Mouse (Mus musculus) limb, embryonic 12.5 days (tissue): ENCODE measurements at regions not wholly inside any gene's neighbourhood (a gene's known extent, or its start where the extent isn't known, plus 50 kb on each side); places are given as distances from the start of the nearest gene placed in this dataset.
"Not testable (repeated sequence)": the region's sequence is repeated elsewhere in the genome, so short reads cannot be mapped to it uniquely, and the experiment has no call there.

Source experiments
- ATAC-seq: fragments of 200-750 bp; cut with Nextera tagmentation; 2 replicates; pipeline ENCODE4 v1.8.0; 2017; ENCODE audit warnings: low read depth, moderate TSS enrichment; ENCODE audit not compliant: insufficient number of reproducible peaks, insufficient read depth, low FRiP score, low TSS enrichment
- H3K27ac ChIP-seq: fragments of 300-500 bp; sonication (generic); 2 replicates; pipeline ENCODE4 v1.5.1; 2016; ENCODE audit warnings: mild to moderate bottlenecking, moderate library complexity
- H3K27me3 ChIP-seq: fragments of 300-500 bp; sonication (generic); 2 replicates; pipeline ENCODE4 v1.6.1; 2016; ENCODE audit warnings: mild to moderate bottlenecking, moderate library complexity
- H3K36me3 ChIP-seq: fragments of 300-500 bp; sonication (generic); 2 replicates; pipeline ENCODE4 v1.6.1; 2016; ENCODE audit warnings: mild to moderate bottlenecking, moderate library complexity
- H3K4me1 ChIP-seq: fragments of 300-500 bp; sonication (generic); replicated peaks from 2 replicates; pipeline ENCODE4 v1.6.1; 2016
- H3K4me2 ChIP-seq: fragments of 300-500 bp; sonication (generic); 2 replicates; pipeline ENCODE4 v1.6.1; 2016; ENCODE audit warnings: mild to moderate bottlenecking, moderate library complexity
- H3K4me3 ChIP-seq: fragments of 300-500 bp; sonication (generic); replicated peaks from 2 replicates; pipeline ENCODE4 v1.5.1; 2016; ENCODE audit warnings: mild to moderate bottlenecking
- H3K9ac ChIP-seq: fragments of 300-500 bp; sonication (generic); replicated peaks from 2 replicates; pipeline ENCODE4 v1.6.1; 2016; ENCODE audit warnings: mild to moderate bottlenecking, moderate library complexity
- H3K9me3 ChIP-seq: fragments of 300-500 bp; sonication (generic); 2 replicates; pipeline ENCODE4 v1.6.1; 2016; ENCODE audit warnings: mild to moderate bottlenecking, moderate library complexity
- WGBS: fragments of 180-500 bp; shearing (Covaris S2); methylation state at CpG from one replicate; pipeline ENCODE4 v1.1.7; 2016; 5-methylcytosine and 5-hydroxymethylcytosine counted together

DNA sequence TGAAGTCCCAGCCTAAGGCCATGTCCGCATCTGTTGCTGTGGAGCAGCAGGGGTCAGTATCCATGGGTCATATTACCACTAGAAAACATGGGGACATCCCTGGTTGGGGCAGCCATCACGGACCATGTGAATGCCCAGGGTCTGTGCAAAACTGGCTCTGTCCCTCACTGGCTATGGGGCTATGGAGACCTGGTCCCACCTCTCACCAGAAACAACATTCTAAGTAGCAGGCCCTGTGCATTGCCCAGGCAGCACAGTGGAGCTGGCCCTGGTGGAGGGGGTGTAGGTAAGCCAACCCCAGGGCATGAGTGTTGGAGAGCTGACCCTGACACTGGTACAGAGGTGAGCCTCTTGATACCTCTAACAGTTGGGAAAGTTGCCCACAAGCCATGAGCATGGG, 213.7 kb downstream of the Macc1 start:
- Histone ChIP-seq H3K27ac (no peak overlapping the region), H3K9me3 (no peaks in the 10 kb centered on the region), H3K27me3 (no peaks in the 10 kb centered on the region), H3K36me3 (no peaks in the 10 kb centered on the region), H3K4me2 (no peak overlapping the region), H3K9ac (no peak overlapping the region), H3K4me1 (no peaks in the 10 kb centered on the region), H3K4me3 (no peak overlapping the region)
- no peak for ATAC-seq
- WGBS, result 77% methylated on average over 2 of the region's 2 CpGs

DNA sequence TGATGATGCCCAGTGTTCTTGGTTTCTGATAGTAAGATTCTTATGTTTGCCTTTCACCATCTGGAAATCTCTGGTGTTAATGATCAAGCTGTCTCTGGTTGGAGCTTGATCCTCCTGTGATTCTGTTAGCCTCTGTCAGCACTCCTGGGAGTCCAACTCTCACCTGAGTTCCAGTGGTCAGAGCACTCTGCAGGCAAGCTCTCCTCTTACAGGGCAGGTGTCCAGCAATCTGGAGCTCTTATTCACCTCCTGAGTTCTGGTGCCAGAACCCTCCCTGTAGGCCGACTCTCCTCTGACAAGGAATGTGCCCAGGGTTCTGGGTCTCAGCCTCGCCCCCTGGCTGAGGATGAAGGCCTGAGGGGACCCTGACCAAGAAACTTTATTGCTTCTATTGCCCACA, 234.3 kb downstream of the Macc1 start:
- H3K4me1 ChIP-seq, H3K4me2 ChIP-seq, H3K36me3 ChIP-seq, H3K27ac ChIP-seq, H3K4me3 ChIP-seq, ATAC-seq, H3K9ac ChIP-seq, H3K9me3 ChIP-seq, H3K27me3 ChIP-seq: not testable (repeated sequence)
- whole genome bisulfite sequencing, result 73% methylated on average over 2 of the region's 2 CpGs

DNA sequence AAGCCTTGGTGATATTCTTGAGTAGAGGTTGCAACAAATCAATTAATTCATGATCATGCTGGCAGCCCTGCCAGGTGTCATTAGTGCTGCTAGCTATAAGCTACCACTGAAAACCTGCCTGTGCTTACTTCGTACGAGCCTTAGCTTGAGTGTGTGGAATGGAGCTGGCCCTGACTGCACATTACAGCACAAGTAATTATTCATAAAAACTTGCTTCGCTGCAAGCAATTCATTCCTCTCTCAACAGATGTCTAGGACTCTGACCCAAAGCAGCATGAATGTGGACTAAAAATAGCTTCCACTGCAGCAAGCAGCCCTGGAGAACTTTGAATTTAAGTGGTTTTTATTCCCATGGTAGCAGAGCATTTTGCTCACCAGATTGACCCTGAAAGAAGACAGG, 262.6 kb downstream of the Macc1 start:
- H3K4me1 ChIP-seq, result peaks cover 5% of the 10 kb centered on the region; the same call in 1 of the 2 replicates
- no peak overlapping the region for H3K4me3 ChIP-seq
- H3K27me3 ChIP-seq, result no peaks in the 10 kb centered on the region
- H3K27ac ChIP-seq, result peak overlapping the region; percentile 9; the same call in 1 of the 2 replicates
- 19% methylated on average over 3 of the region's 3 CpGs for WGBS
- ATAC-seq, result peak; percentile 66; the same call in 1 of the 2 replicates
- peaks cover 9% of the 10 kb centered on the region for H3K9me3 ChIP-seq
- H3K36me3 ChIP-seq, result no peaks in the 10 kb centered on the region
- no peak overlapping the region for H3K9ac ChIP-seq
- no peak overlapping the region for H3K4me2 ChIP-seq

DNA sequence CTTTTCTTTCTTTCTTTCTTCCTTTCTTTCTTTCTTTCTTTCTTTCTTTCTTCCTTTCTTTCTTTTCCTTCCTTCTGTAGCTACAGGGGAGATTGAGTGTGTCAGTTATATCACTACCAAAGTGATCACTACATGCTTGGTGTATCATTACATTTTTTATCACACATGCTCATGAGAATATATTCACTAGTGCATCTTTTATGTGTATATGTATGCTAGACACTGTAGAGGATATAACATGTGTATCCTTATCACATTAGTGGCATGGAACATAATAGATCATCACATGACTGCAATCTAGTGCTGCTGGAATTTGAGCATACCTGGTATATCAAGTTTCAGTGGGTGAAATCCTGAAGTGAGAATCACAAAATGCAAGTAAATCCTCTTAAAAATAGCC, 263.2 kb downstream of the Macc1 start:
- Histone ChIP-seq H3K9me3 (peaks cover 3% of the 10 kb centered on the region; the same call in 1 of the 2 replicates), H3K27me3 (no peaks in the 10 kb centered on the region), H3K4me1 (peaks cover 5% of the 10 kb centered on the region; the same call in 1 of the 2 replicates), H3K4me2 (no peak overlapping the region), H3K9ac (no peak overlapping the region), H3K4me3 (no peak overlapping the region), H3K36me3 (no peaks in the 10 kb centered on the region), H3K27ac (no peak overlapping the region)
- ATAC-seq, result no peak

DNA sequence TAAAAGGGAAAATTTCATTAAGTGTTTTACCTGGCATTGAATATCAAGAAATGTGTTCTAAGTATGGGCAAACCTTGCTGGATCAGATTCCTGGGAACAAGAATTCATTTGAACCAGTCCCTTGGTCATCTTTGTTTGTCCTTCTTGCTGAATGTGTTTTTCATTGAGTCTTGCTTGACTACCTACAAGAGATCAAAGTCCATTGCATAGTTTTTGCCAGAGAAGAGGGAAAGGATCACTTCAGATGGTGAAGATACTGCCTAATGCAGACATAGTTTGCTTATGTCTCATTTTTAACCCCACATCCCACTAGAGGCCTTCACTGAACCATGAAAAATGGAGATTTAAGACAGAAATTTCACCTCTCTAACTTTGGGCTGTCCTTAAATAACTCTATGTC, 287.3 kb downstream of the Macc1 start:
- H3K4me2 ChIP-seq, result no peak overlapping the region
- H3K9ac ChIP-seq, result no peak overlapping the region
- H3K36me3 ChIP-seq, result no peaks in the 10 kb centered on the region
- H3K9me3 ChIP-seq, result no peaks in the 10 kb centered on the region
- H3K4me1 ChIP-seq, result no peaks in the 10 kb centered on the region
- H3K4me3 ChIP-seq, result no peak overlapping the region
- no peak for ATAC-seq
- H3K27ac ChIP-seq, result no peak overlapping the region
- H3K27me3 ChIP-seq, result no peaks in the 10 kb centered on the region

DNA sequence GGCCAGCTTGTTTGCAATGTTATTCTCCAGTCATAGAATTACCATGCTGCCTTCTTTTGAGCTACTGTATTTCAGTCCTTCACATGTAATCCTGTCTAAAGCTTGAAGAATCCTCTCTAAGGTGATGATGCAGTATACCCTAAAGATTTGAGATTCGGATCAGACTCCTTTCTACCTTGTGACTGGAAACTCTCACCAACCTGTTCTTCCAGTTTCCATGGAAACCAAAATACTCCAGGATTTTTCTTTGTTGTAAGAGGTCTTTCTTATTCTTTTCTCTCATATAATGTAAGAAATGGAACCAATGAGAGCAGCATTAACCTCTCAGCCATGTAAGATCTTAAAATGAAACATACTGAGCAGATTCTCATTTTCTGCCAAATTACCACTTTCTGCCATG, 310.2 kb downstream of the Macc1 start:
- no peaks in the 10 kb centered on the region for H3K9me3 ChIP-seq
- no peaks in the 10 kb centered on the region for H3K27me3 ChIP-seq
- H3K9ac ChIP-seq, result no peak overlapping the region
- H3K4me2 ChIP-seq, result no peak overlapping the region
- no peak overlapping the region for H3K27ac ChIP-seq
- H3K4me1 ChIP-seq, result 0 out of 2 replicates have a peak, but pooled peaks cover 2% of the 10 kb centered on the region
- H3K4me3 ChIP-seq, result no peak overlapping the region
- no peak for ATAC-seq
- no peaks in the 10 kb centered on the region for H3K36me3 ChIP-seq
- WGBS, result 75% methylated on average over 1 of the region's 1 CpGs

DNA sequence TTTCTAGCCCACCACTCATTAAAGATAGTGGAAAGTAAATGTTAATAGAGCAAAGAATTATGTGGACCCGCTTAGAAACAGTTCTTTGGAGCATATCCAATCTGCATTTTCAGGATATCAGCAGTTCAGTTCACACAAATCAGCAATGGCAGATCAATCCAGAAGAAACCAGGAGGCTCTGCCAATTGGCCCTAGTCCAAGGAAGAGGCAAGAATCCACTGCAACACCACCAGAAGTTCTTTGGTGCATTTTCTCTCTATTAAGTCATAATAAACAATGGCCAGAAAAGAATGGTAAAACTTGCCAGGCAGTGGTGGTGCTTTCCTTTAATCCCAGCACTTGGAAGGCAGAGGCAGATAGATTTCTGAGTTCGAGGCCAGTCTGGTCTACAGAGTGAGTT, 290.3 kb upstream of the Tmem196 start:
- H3K9me3 ChIP-seq, result no peaks in the 10 kb centered on the region
- WGBS, result 85% methylated on average over 2 of the region's 2 CpGs
- no peaks in the 10 kb centered on the region for H3K36me3 ChIP-seq
- ATAC-seq, result no peak
- no peak overlapping the region for H3K9ac ChIP-seq
- no peak overlapping the region for H3K27ac ChIP-seq
- no peak overlapping the region for H3K4me2 ChIP-seq
- no peaks in the 10 kb centered on the region for H3K27me3 ChIP-seq
- H3K4me3 ChIP-seq, result no peak overlapping the region
- no peaks in the 10 kb centered on the region for H3K4me1 ChIP-seq
